Mouse (Mus musculus) heart, embryonic 12.5 days (tissue): ENCODE measurements around the gene Sh3glb2. TPM values are rescaled to one million over a fixed set of nuclear protein-coding genes. Genes with fewer than 3 reads are reported as not detected.

Source experiments
- ATAC-seq: fragments of 200-750 bp; cut with Nextera tagmentation; 2 replicates; pipeline ENCODE4 v1.8.0; 2017; ENCODE audit warnings: moderate TSS enrichment, moderate library complexity; ENCODE audit not compliant: insufficient number of reproducible peaks, low FRiP score
- H3K27ac ChIP-seq: fragments of 300-500 bp; sonication (generic); 2 replicates; pipeline ENCODE4 v1.5.1; 2016; ENCODE audit warnings: mild to moderate bottlenecking, moderate library complexity; ENCODE audit not compliant: poor library complexity, severe bottlenecking
- H3K27me3 ChIP-seq: fragments of 300-500 bp; sonication (generic); replicated peaks from 2 replicates; pipeline ENCODE4 v1.6.1; 2016; ENCODE audit warnings: mild to moderate bottlenecking, moderate library complexity
- H3K36me3 ChIP-seq: fragments of 300-500 bp; sonication (generic); 2 replicates; pipeline ENCODE4 v1.6.1; 2016; ENCODE audit warnings: mild to moderate bottlenecking, moderate library complexity
- H3K4me1 ChIP-seq: fragments of 300-500 bp; sonication (generic); replicated peaks from 2 replicates; pipeline ENCODE4 v1.6.1; 2016; ENCODE audit warnings: mild to moderate bottlenecking
- H3K4me2 ChIP-seq: fragments of 300-500 bp; sonication (generic); 2 replicates; pipeline ENCODE4 v1.6.1; 2016; ENCODE audit warnings: mild to moderate bottlenecking, moderate library complexity
- H3K4me3 ChIP-seq: fragments of 300-500 bp; sonication (generic); 2 replicates; pipeline ENCODE4 v1.5.1; 2016; ENCODE audit warnings: mild to moderate bottlenecking
- H3K9ac ChIP-seq: fragments of 300-500 bp; sonication (generic); 2 replicates; pipeline ENCODE4 v1.6.1; 2016; ENCODE audit warnings: mild to moderate bottlenecking, moderate library complexity
- H3K9me3 ChIP-seq: fragments of 300-500 bp; sonication (generic); replicated peaks from 2 replicates; pipeline ENCODE4 v1.6.1; 2016; ENCODE audit warnings: mild to moderate bottlenecking, moderate library complexity
- WGBS: fragments of 180-500 bp; shearing (Covaris S2); methylation state at CpG from one replicate; pipeline ENCODE4 v1.1.7; 2016; 5-methylcytosine and 5-hydroxymethylcytosine counted together
- polyA plus RNA-seq: library from polyadenylated mRNA; unstranded; fragments of >200 nt; fragmentation: Nextera tagmentation; extraction: Ambion mirVana; gene quantifications from 2 replicates; pipeline ENCODE4 v1.2.1, GENCODE M21; 2016

Gene Sh3glb2
- polyA plus RNA-seq, 1 experiment from 2014 or later: 117 TPM

DNA sequence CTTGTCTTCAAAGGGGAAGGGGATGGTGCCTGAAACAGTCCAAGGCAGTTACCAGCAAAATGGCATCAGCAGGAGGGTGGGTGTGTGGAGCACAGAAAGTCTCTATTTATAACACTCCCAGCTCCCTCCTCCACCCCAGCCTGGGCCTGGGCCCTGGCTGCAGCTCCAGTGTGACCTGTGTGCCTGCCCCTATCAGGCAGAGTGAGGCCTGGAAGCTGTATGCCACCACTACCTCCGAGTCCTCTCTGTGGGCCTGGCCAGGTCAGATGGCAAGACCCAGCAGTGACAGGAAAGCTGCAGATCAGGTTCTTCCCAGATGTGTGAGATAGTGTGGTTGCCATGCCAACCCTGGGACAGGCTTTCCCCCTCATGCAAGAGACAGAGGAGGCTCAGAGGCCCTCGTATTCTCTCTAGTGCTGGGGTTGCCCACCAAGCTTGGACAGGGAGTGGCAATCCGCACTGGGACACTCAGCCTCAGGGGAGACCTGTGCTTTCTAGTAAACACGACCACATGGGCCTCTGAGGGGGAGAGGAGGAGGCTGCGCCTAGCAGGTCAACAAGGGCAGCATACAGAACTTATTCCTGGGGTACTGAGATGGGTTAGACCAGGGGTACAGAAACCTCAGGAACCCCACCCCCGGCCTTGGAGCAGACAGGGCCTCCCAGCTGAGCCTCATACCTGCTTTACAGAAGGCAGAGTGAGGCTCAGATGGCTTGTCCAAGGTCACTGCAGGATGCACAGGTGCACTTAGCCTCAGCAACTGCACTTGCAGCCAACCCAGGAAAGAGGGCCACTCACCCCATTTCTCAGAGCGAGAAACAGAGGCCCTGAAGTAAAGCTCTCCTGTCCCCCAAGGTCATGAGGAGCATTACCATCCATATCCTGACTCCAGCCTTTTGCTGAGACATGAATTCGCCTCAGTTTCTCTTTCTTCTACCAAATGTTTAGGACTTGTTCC lies 1.3 kb downstream of the Sh3glb2 start:
- H3K36me3 ChIP-seq: peaks cover 24% of the 10 kb centered on the region
- WGBS: 43% methylated on average over 8 of the region's 8 CpGs
- H3K4me2 ChIP-seq: peak overlapping the region; percentile 92
- no peaks in the 10 kb centered on the region for H3K27me3 ChIP-seq
- H3K9me3 ChIP-seq: 0 out of 2 replicates have a peak, but pooled peaks cover 3% of the 10 kb centered on the region
- H3K9ac ChIP-seq: peak overlapping the region; percentile 92
- H3K27ac ChIP-seq: peak overlapping the region; percentile 91
- peak; percentile 42; the same call in 1 of the 2 replicates for ATAC-seq
- peak overlapping the region; percentile 84 for H3K4me3 ChIP-seq
- peaks cover 44% of the 10 kb centered on the region for H3K4me1 ChIP-seq

DNA sequence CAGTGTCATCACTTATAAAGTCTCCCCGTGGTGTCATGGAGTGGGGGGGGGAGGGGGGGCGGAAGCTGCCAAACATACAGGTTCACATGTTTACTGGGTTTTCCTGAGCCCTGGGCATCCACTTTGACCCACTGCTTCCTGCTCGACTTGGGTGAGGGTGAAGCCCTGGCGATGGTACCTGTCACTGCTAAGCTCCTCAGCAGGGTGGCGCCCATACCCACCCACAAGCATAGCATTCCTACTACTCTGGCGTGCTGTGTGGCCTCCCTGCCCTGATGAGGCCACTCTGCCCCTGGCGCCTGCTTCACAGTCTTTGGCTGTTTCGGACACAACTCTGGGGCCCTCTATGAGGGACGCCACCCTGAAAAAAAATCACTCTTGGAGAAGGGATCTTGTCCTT lies 2.2 kb downstream of the Sh3glb2 start:
- 55% methylated on average over 9 of the region's 9 CpGs for WGBS
- ATAC-seq: no peak
- Histone ChIP-seq H3K4me1 (peaks cover 44% of the 10 kb centered on the region), H3K9me3 (no peaks in the 10 kb centered on the region), H3K36me3 (peaks cover 31% of the 10 kb centered on the region), H3K4me2 (peak overlapping the region; percentile 92), H3K9ac (peak overlapping the region; percentile 92), H3K4me3 (no peak overlapping the region), H3K27me3 (no peaks in the 10 kb centered on the region), H3K27ac (peak overlapping the region; percentile 91)

DNA sequence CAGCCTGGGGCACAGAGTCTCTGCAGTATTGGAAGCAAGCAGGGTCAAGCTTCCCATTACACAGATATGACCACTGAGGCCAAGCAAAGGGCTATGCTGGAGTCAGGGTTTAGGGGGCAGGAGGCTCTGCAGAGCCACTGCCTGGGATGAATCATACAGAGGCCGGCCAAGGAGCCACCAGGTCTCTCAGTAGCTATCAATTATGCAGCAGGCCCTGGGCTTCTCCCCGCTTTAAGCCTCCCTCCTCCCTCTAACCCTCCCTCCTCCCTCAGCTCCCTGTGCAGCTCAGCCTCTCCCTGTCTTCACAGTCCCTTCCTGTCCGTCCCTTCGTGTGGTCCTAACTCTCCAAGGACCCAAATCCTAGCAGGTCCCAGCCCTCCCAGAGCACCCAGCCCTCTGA lies 2.9 kb downstream of the Sh3glb2 start:
- ATAC-seq: no peak
- WGBS: 43% methylated on average over 4 of the region's 4 CpGs
- Histone ChIP-seq H3K4me2 (no peak overlapping the region), H3K27me3 (no peaks in the 10 kb centered on the region), H3K36me3 (peaks cover 32% of the 10 kb centered on the region), H3K4me3 (no peak overlapping the region), H3K4me1 (peaks cover 44% of the 10 kb centered on the region), H3K9me3 (no peaks in the 10 kb centered on the region), H3K27ac (peak overlapping the region; percentile 91; the same call in 1 of the 2 replicates), H3K9ac (peak overlapping the region; percentile 92; the same call in 1 of the 2 replicates)

DNA sequence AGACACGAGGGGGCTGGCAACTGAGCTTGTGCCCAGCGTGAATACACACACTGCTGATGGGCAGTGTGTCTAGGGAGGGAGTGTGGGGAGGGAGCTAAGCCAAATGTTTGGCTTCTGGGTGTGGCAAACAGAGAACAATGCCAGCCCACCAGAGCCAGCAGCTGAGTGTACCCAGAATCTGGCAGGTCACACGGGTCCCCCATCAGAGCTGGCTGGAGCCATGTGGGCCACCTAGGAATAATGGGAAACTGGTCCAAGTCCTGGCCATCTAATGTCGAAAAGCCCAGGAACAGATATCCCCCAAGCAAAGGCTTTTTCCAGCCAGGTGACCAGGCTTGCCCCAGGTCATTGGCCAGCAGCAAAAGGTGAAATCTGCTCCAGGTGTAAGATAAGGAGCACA lies 3.3 kb downstream of the Sh3glb2 start:
- WGBS: 65% methylated on average over 4 of the region's 4 CpGs
- Histone ChIP-seq H3K4me2 (no peak overlapping the region), H3K27me3 (no peaks in the 10 kb centered on the region), H3K4me3 (no peak overlapping the region), H3K9me3 (no peaks in the 10 kb centered on the region), H3K4me1 (peaks cover 44% of the 10 kb centered on the region), H3K9ac (peak overlapping the region; percentile 92; the same call in 1 of the 2 replicates), H3K36me3 (peaks cover 36% of the 10 kb centered on the region), H3K27ac (no peak overlapping the region)
- ATAC-seq: no peak

DNA sequence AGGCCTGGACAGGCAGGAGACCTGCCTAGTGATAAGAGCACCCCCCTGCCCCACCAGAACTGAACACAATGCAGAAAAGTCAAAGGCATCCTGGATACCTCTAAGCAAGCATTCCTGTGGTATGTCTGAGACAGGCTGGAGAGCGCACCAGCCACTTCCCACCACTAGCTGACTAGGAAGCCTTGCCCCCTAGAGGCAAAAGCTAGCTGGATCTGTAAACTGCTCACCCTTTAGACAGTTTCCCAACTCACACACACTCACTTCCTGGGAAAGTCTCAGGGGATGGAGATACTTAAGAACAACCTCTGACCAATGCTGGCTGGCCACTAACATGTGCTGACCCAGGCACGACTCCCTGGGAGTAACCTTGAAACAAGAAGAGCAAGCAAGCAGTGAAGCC lies 8.0 kb downstream of the Sh3glb2 start:
- no peak for ATAC-seq
- H3K36me3 ChIP-seq: peaks cover 82% of the 10 kb centered on the region
- no peak overlapping the region for H3K4me2 ChIP-seq
- H3K4me1 ChIP-seq: peaks cover 15% of the 10 kb centered on the region
- H3K9me3 ChIP-seq: no peaks in the 10 kb centered on the region
- H3K27ac ChIP-seq: no peak overlapping the region
- no peaks in the 10 kb centered on the region for H3K27me3 ChIP-seq
- WGBS: 71% methylated on average over 2 of the region's 2 CpGs
- H3K4me3 ChIP-seq: no peak overlapping the region
- no peak overlapping the region for H3K9ac ChIP-seq

DNA sequence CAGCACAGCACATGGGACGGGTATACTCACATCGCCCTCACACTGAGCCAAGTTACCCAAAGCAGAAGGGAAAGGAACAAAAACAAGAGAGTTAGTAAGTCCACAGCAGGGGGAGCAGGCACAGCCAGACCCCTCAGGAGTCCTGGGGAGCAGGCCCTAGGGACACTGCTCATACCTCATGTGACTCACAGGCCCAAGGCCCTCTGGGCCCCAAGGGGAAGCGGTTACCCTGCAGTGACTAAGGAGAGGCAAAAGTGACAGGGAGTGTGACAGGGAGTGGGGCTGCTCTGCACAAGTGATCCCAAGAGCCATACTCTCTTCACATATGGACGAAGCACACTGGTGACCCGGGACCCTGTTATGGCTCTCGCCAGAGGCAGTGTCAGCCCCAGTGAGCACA lies 9.9 kb downstream of the Sh3glb2 start:
- no peaks in the 10 kb centered on the region for H3K9me3 ChIP-seq
- H3K36me3 ChIP-seq: peaks cover 92% of the 10 kb centered on the region
- H3K4me2 ChIP-seq: no peak overlapping the region
- H3K9ac ChIP-seq: no peak overlapping the region
- no peak overlapping the region for H3K4me3 ChIP-seq
- H3K27me3 ChIP-seq: no peaks in the 10 kb centered on the region
- ATAC-seq: no peak
- peaks cover 8% of the 10 kb centered on the region for H3K4me1 ChIP-seq
- no peak overlapping the region for H3K27ac ChIP-seq
- 82% methylated on average over 6 of the region's 6 CpGs for WGBS

DNA sequence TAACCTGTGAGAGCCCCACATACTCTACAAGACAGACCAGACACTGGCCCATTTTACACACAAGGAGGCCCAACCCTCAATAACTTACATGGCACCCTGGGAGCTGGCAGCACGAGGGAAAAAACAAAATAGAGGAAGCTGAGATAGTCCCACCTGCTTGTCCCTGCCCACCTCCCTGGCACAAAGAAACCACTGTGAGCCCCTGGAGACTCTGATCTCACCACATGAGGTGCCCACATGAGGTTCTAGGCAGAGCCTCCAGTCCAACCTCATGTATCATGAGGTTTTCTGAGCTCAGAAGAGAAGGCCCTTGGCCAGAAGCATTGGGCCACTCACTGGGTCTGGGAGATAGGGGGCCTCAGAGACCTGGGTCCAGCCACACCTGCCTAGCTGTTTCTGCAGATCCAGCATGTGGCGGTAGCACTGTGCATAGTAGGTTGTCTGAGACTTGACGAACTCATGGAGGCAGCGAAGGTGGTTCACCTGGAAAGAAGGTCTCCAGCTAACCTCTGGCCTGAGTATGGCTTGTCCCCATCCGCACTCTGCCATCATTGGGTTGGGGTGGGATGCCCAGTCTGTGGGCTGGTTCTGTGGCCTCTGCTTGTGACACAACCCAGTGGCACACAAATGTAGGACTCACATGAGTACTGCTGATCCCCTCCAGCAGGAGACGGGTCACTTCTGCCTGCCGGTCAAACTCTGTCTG lies 13.0 kb downstream of the Sh3glb2 start:
- H3K27ac ChIP-seq: no peak overlapping the region
- peaks cover 18% of the 10 kb centered on the region for H3K4me1 ChIP-seq
- ATAC-seq: no peak
- H3K9me3 ChIP-seq: no peaks in the 10 kb centered on the region
- peaks cover 99% of the 10 kb centered on the region for H3K36me3 ChIP-seq
- no peaks in the 10 kb centered on the region for H3K27me3 ChIP-seq
- 91% methylated on average over 7 of the region's 7 CpGs for WGBS
- H3K4me3 ChIP-seq: no peak overlapping the region
- H3K4me2 ChIP-seq: no peak overlapping the region
- no peak overlapping the region for H3K9ac ChIP-seq

DNA sequence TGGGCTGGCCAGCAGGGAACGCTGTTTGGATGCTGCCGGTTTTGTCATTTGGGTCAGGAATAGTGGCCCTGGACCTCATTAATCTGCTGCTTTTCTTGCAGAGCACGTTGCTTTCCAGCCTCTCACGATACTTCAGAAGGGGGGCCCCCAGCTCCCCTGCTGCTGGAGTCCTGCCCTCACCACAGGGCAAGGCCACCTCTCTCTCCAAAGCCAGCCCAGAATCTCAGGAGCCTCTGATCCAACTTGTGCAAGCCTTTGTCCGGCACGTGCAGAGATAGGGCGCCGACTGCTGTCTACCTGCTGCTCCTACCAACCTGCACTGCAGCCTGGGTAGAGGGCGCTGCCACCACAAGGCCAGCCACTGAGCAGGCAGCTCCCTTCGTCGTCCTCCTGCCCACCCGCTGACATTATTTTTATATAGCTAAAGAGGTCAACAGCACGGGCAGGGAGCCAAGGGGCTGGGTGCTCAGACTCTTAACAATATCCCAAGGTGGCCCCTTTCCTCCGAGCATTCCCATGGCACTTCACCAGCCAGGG lies 15.5 kb downstream of the Sh3glb2 start:
- no peak overlapping the region for H3K9ac ChIP-seq
- no peak overlapping the region for H3K4me2 ChIP-seq
- H3K36me3 ChIP-seq: peaks cover 99% of the 10 kb centered on the region
- H3K4me3 ChIP-seq: no peak overlapping the region
- WGBS: 76% methylated on average over 14 of the region's 14 CpGs
- ATAC-seq: 0 out of 2 replicates have a peak, but pooled peaks have one; percentile 24
- peaks cover 18% of the 10 kb centered on the region for H3K4me1 ChIP-seq
- H3K27ac ChIP-seq: peak overlapping the region; percentile 60
- no peaks in the 10 kb centered on the region for H3K9me3 ChIP-seq
- H3K27me3 ChIP-seq: no peaks in the 10 kb centered on the region

DNA sequence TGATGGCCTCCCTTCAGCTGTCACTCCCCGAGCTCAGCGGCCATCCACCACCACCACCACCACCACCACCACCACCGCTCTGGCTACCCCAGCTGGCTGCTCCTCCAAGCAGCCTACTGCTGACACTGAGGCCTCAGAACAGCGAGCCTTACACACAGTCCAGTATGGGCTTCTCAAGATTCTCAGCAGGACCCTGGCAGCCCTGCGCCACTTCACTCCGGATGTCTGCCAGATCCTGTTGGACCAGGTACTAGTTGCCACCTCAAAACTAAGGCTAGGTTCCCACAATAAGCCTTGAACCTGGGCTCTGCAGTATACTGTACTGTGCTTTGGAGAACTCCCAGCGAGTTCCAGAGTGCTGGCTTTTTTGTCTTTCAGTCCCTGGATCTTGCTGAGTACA lies 16.6 kb downstream of the Sh3glb2 start:
- H3K27ac ChIP-seq: no peak overlapping the region
- no peak for ATAC-seq
- H3K4me1 ChIP-seq: peaks cover 18% of the 10 kb centered on the region
- H3K9ac ChIP-seq: no peak overlapping the region
- no peaks in the 10 kb centered on the region for H3K27me3 ChIP-seq
- peaks cover 96% of the 10 kb centered on the region for H3K36me3 ChIP-seq
- no peaks in the 10 kb centered on the region for H3K9me3 ChIP-seq
- WGBS: 91% methylated on average over 7 of the region's 7 CpGs
- no peak overlapping the region for H3K4me3 ChIP-seq
- H3K4me2 ChIP-seq: no peak overlapping the region

DNA sequence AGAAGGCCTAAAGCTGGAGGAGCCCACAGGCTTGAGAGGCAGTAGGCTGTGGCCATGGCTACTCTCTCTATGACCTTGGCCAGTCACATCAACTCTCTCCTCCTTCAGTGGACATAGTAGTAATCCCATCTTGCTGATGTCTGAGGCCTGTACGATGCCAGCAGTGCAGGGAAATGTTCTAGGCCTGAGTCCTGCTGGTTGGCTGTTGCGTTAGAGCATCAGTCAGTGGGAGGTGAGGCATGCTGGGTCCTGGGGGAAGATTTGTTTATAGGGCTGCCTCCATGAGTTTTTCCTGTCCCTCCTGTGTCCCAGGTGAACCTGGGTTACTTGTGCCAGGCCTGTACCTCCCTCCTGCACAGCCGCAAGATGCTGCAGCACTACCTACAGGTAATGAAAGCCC lies 17.1 kb downstream of the Sh3glb2 start:
- no peak overlapping the region for H3K4me2 ChIP-seq
- H3K27ac ChIP-seq: no peak overlapping the region
- no peaks in the 10 kb centered on the region for H3K9me3 ChIP-seq
- no peaks in the 10 kb centered on the region for H3K27me3 ChIP-seq
- peaks cover 96% of the 10 kb centered on the region for H3K36me3 ChIP-seq
- peaks cover 22% of the 10 kb centered on the region for H3K4me1 ChIP-seq
- no peak overlapping the region for H3K4me3 ChIP-seq
- WGBS: 83% methylated on average over 3 of the region's 3 CpGs
- no peak overlapping the region for H3K9ac ChIP-seq
- no peak for ATAC-seq

DNA sequence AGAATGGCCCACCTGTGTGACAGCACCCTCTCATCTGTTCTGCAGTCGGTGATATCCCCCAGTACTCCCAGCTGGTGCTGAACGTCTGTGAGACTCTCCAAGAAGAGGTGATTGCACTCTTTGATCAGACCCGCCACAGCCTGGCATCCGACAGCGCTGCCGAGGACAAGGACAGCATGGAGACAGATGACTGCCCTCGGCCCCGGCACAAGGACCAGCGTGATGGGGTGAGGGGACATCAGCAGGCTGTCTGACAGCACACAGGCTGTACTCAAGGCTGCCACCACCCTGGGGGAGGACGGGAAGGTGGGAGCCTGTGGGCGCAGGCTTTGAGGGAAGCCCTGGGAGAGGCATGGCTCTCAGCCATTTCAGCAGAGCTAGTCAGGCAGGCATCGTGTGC lies 22.0 kb downstream of the Sh3glb2 start:
- Histone ChIP-seq H3K4me2 (no peak overlapping the region), H3K9ac (no peak overlapping the region), H3K4me1 (0 out of 2 replicates have a peak, but pooled peaks cover 5% of the 10 kb centered on the region), H3K36me3 (peaks cover 96% of the 10 kb centered on the region), H3K9me3 (no peaks in the 10 kb centered on the region), H3K4me3 (no peak overlapping the region), H3K27me3 (no peaks in the 10 kb centered on the region), H3K27ac (no peak overlapping the region)
- no peak for ATAC-seq
- 55% methylated on average over 12 of the region's 12 CpGs for WGBS
